Mouse (Mus musculus) cortical plate, adult 2 months (tissue): ENCODE results near the gene Kcna7.

Experiments
- CTCF ChIP-seq: fragments of 200-500 bp; IDR thresholded peaks from 2 replicates; pipeline ENCODE4 v1.5.1; 2011; ENCODE audit warnings: mild to moderate bottlenecking, control low read depth, low read length; ENCODE audit not compliant: insufficient read depth; ENCODE audit errors: extremely low read depth
- POLR2A ChIP-seq: fragments of 200-500 bp; IDR thresholded peaks from 2 replicates; pipeline ENCODE4 v1.6.1; 2011; ENCODE audit warnings: mild to moderate bottlenecking, low read length, control low read depth; ENCODE audit not compliant: insufficient read depth; ENCODE audit errors: extremely low read depth

DNA sequence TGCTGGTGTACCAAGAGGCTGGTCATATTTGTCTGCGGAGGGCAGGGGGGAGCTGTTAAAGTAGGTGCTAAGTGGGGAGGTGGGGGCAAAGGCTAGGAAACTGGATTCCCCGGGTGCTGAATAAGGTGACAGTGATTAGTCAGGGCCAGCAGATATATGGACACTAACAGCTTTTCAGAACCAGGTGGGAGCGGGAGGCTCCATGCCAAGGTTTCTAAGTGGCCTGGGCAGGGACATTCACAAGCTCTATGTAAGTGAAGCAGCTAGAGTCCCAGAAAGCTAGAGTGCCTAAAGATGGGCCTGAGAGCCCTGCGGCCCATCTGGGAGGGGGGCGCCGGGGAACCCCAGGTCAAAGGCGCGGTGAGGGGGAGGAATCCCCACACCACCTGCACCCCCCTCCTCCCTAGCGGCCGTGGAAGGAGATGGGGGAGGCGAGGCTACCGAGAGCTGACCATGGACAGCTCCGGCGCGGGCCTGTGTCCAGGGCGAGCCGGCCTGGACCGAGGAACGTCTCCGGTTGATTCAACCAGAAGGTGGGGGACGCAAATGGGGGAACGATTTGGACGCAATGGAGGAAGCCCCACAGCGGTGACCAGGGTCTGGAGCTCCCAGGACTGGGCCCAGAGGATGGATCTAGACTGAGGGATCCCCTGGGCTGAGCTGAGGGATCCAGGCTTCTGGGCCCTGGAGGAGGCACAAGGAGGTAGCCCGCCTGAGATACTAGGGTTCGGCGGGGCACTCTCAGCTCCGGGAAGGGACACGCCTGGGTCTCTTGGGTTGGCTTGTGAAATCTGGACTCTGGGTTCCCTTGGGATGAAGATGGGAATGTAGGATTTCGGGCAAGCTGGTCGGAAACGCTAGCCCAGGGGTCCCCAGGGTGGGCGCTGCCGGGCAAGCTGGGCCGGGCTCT, 39.5 kb upstream of the Kcna7 start:
- TF ChIP-seq CTCF = no peak
- TF ChIP-seq POLR2A = no peak
